Mouse (Mus musculus): ENCODE results near the gene Hadha.

Hadha gene

GRCm38 (mm10) chr5:30154474-30155394 lies at the start of gene Hadha, which contains the start of gene Hadhb:
TSS of gene Hadha (minus strand) at chr5:30155162.
TSS of gene Hadhb (plus strand) at chr5:30155248.
- DNase-seq (ENCODE audit: low spot score): peak; percentile 94

DNA sequence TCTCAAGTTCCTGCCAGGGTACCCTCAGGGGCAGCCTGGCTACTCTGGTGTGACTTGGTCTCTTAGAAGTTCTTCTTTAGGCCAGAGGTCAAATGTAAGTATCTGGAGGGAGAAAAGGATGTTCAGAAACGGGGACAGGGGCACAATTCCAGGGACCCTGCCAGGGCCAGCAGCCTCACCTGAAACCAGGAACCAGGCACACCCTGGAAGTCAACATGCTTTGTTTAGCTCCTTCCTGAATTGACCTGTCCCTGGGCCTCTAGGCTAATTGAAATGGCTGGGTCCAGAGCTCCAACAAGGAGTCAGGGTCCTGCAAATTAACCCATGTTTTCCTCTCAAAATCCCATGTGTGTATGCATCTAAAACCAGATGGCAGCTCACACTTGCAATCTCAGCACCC lies 49.5 kb upstream of the Hadha start:
- DNase-seq (ENCODE audit: low spot score): no peak

GRCm38 (mm10) chr5:30203216-30203885 lies 48.4 kb upstream of the Hadha start:
- no peak for DNase-seq (ENCODE audit: low spot score)

DNA sequence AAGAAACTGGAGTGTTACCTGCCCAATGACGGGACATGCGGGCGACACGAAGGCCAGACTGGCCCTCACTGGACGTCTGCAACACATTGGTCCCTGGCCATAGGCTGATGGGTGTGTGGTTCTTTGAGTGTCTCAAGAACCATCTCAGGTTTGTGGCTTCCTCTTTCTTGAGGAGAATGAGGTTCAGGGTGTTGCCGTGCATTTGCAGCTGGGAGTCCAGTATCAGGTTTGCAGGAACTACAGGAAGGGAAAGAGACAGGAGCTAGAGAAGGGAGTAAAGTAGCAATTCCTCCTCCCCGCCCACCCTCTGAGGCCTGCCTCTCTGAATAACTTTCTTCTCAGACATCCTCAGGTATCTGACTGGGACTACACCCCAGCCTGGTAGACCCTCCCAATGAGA lies 47.3 kb upstream of the Hadha start:
- DNase-seq (ENCODE audit: low spot score): no peak

DNA sequence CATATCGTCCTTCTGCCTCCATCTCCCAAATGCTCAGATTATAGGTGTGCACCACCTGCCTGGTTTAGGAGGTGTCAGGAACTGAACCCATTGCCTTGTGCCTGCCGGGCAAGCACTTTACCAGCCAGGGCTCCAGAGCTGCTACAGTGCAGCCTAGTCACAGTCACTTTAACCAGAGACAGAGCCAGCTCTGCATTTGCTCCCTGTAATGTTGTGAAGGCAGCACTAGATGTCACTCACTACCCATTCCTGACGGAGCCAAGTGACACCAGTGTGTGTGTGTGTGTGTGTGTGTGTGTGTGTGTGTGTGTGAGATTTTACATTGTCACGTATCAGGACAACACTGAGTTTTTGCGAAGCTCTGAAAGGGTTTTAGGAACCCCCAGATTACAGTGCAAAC lies 46.6 kb upstream of the Hadha start:
- DNase-seq (ENCODE audit: low spot score): peak; percentile 10

DNA sequence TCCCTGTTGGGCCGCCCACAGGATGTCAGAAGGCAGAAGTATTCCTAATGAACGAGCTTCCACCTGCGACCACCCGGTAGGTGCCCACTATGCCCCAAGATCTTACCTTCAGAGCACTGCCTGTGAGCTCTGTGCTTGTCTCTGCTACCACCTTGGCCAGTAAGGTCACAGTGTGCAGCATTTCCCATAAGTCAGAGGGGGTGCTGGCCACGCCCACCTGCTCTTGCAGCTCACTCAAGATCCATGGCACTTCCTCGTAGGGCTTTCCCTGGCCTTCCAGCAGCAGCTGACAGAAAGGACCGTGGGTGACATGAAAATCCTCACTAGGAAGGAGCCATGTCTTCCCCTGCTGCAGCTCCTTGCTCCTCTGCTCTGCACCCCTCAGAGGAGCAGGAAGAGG lies 43.3 kb upstream of the Hadha start:
- DNase-seq (ENCODE audit: low spot score): no peak

- DNase-seq (ENCODE audit: low spot score): no peak
Observed at GRCm38 (mm10) chr5:30195340-30195739, 40.4 kb upstream of the Hadha start.

DNA sequence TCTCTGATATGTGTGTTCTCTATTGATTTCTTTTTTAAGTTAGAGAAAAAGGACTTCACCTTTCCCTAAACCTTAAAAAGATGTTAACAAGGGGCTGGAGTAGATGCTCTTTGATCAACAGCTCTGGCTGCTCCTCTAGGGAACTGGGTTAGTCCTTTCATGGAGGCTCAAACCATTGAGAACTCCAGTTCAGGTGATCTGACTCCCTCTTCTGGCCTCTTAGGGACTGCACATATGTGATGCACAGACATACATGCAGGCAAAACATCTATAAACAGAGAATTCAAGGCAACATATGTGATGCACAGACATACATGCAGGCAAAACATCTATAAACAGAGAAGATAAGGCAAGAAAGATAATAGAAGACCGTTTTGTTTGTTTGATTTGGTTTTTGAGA lies 37.5 kb upstream of the Hadha start:
- DNase-seq (ENCODE audit: low spot score): no peak

- no peak for DNase-seq (ENCODE audit: low spot score)
Observed at GRCm38 (mm10) chr5:30187687-30188485, 32.9 kb upstream of the Hadha start.

GRCm38 (mm10) chr5:30175811-30176210 lies 20.8 kb upstream of the Hadha start:
- no peak for DNase-seq (ENCODE audit: low spot score)

- DNase-seq (ENCODE audit: low spot score): no peak
Observed at GRCm38 (mm10) chr5:30172931-30173692, 18.1 kb upstream of the Hadha start.

DNA sequence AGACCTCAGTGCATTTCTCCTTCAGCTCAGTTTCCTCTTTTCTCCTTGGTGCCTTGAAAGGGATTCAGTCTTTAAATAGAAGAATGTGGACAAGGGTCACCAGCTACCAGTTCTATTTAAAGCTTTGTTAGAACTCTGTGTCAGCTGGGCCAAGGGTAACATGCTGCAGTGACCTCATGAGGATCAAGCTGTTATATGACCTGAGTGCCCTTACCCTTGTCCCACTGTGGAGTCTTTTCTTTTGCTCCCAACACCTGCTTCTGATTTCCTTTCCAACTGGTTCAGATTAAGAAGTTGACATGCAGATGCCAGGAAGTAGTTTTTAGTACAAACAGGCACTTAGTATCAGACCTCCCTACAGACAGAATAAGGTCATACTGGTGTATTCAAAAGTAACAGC lies 17.2 kb upstream of the Hadha start:
- no peak for DNase-seq (ENCODE audit: low spot score)

DNA sequence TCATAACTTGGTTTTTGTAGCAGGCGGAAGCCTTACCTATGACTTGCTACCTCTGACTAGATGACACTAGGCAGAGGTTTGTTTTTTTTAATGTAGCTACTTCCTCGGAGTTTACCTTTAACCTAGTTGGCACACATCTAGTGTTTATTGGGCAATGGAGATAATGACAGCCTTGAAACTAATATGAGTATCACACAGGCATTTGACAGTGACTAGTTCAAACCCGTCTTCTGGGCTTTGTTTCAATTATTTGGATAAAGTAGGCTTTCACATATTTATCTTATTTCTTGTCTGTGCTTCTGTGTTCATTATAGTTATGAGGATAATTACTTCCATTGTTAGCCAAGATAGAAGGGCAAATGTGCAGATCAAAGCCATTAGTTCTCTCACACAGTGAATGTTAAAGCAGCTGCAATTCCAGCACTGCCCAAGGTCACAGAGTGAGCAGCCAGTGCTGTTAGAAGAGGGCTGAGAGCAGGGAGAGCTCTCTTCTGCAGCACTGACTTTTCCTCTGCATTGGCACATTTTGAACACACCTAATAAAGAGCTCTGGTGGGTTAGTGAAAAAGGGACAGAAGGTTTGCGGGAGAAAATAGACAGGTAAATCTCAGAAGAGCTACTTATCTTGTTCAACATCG lies 15.5 kb upstream of the Hadha start:
- DNase-seq (ENCODE audit: low spot score): no peak

DNA sequence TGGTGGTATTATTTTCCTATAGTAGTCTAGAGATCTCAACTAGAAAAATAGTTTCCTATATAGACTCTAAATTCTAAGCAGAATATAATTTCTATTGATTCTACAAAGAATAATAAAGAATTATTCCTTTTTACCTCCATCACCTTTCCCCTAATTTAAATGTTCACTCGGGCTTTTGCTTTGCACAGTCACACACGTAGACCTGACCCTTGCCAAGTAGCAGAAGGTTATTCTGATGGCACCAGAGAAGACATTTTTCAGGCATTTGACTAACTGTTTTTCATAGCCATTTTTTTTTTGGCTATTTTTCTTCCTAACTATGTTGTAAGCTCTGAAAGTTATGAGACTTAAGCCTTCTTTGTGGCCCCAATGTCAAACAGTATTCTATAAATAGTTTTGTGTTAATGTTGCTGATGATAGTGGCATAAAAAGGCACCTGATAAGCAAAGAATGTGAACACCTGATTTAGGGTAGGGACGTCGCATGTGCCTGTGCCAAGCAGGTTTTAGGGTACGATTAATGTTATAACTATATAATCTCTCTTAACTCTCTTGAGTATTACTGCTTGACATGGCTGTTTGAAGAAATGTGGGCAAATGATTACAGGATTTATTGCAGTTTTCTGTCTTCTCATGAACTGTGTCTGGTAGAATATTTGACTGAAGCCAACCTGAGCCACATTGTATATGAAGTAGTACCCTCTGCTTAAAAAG lies 10.4 kb upstream of the Hadha start:
- DNase-seq (ENCODE audit: low spot score): no peak

- DNase-seq (ENCODE audit: low spot score): no peak
Observed at GRCm38 (mm10) chr5:30162339-30162738, 7.4 kb upstream of the Hadha start.

- no peak for DNase-seq (ENCODE audit: low spot score)
Observed at GRCm38 (mm10) chr5:30161836-30162235, 6.9 kb upstream of the Hadha start.

- DNase-seq (ENCODE audit: low spot score): no peak
Observed at GRCm38 (mm10) chr5:30159601-30160000, 4.6 kb upstream of the Hadha start.

DNA sequence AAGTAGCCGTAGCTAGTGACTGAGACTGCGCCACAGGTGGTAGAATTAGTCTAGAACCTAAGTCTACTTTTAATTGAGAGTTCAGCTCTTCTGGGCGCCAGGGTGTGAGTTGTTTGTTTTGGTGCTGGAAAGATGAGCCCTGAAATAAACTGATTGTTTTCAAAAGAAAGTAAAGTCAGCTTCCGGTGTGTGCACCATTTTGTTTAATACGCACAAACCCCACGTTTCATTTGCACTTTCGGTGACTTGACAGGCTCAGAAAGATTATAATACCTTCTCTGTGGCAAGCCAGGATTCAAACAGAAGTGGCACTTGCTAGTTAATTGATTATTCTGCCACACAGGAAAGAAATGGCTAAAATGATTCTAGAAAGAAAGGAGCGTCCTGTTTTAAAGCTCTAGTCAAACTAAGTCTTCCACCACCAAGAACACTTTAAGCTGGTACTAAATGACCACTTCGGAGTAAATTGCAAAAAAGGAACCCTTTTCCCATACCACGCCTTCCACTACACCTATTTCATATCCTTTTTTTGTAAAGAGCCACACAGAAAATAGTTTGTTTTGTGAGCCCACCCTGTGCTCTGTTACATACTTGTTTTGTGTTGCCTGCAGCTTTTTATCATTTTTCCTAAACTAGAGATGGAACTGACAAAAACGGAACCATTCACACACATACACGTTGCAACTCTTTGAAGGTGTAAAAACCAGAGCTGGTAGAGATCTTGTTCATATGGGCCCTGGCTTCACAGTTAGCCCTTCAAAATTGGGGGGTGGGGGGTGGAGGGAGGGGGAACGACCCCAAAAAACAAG lies 1.1 kb upstream of the Hadha start:
- no peak for DNase-seq (ENCODE audit: low spot score)

DNA sequence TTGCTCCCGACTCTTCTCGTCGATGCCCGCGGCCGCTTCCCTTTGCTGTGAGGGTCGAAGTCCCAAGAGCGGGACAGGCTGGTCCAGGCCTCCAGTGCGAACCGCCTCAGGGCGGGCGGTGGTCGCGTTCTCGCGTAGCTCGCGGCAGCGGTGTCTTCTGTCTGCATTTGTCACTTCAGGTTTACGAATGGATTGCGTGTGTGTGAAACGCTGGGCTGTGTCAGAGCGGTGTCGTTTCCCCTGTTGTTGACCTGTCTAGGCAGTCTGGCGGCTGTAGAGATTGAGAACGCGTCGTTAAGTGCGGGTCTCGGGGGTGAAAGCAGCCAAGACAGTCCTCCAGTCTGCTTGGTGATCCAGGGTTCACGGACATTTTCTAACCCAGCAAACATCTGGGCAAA lies 432 bp upstream of the Hadha start:
- DNase-seq (ENCODE audit: low spot score): no peak

DNA sequence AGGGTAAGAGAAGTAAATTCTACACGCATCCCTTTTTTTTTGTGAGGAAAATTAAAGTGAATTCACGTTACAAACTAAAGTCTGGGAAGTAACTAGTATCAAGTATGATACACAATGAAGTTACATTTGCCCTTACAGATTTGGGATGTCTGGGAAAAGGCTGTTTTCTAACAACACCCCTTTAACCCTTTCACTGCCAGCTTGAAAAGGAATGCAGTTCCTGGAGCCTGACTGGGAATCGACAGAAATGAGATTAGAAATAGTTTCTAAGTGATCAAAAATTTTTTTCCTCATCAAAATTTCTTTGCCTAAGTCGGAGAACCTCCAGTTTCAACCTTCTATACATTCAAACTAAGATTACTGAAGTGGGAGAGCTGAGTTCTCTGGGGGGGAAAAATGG lies 949 bp downstream of the Hadha start:
- no peak for DNase-seq (ENCODE audit: low spot score)

Data from layer of hippocampus, adult 9-10 months (tissue).